Mouse (Mus musculus) bone marrow macrophage, adult 2 months (primary cell): ENCODE results near the gene Igf2r.

Experiments used
- CTCF ChIP-seq: IDR thresholded peaks from 2 replicates; pipeline ENCODE4 v1.5.1; 2012; ENCODE audit warnings: low read depth, mild to moderate bottlenecking, low read length, moderate library complexity
- POLR2A ChIP-seq: IDR thresholded peaks from 2 replicates; pipeline ENCODE4 v1.6.1; 2012; ENCODE audit warnings: mild to moderate bottlenecking, low read depth, low read length, borderline replicate concordance

GRCm38 (mm10) chr17:12641087-12641486 is 128.4 kb downstream of the Igf2r start:
- TF ChIP-seq CTCF, result no peak
- no peak for TF ChIP-seq POLR2A
